Mouse (Mus musculus) naive thymus-derived CD4-positive, alpha-beta T cell, adult 5 months (primary cell): ENCODE data around the gene Gm10477. TPM values are rescaled to one million over a fixed set of nuclear protein-coding genes. Genes with fewer than 3 reads are reported as not detected.

Source experiments
- polyA plus RNA-seq: library from polyadenylated mRNA; unstranded; fragments of 100-300 nt; shearing (Covaris generic); gene quantifications from one replicate; pipeline ENCODE4 v1.2.1, GENCODE M21; 2017

Gene Gm10477
- not detected for polyA plus RNA-seq

GRCm38 (mm10) chrX:56524442-56524841, at the start of gene Gm10477:
Gene Gm10477, plus strand, starts transcription at chrX:56524742.

GRCm38 (mm10) chrX:56549506-56549905, 25.0 kb downstream of the Gm10477 start, which contains the start of gene Gm648:
Gene Gm648, minus strand, starts transcription at chrX:56549606.

Other genes starting within 250 kb of the Gm10477 start
- gene Zfp449, start 178.3 kb upstream of the Gm10477 start, polyA plus RNA-seq: 0.51 TPM
- gene Smim10l2a, start 150.2 kb upstream of the Gm10477 start, polyA plus RNA-seq: 0.19 TPM
- not detected for gene Gm2174, start 76.8 kb upstream of the Gm10477 start, polyA plus RNA-seq
- gene Ints6l, start 69.9 kb upstream of the Gm10477 start, polyA plus RNA-seq: 39.8 TPM
- gene Gm648, start 24.9 kb downstream of the Gm10477 start, polyA plus RNA-seq: not detected
- 8.5 TPM for gene Mmgt1, start 73.3 kb downstream of the Gm10477 start, polyA plus RNA-seq
- 15.8 TPM for gene Slc9a6, start 85.0 kb downstream of the Gm10477 start, polyA plus RNA-seq
- not detected for gene Fhl1, start 207.0 kb downstream of the Gm10477 start, polyA plus RNA-seq